Mouse (Mus musculus): Measurements from ENCODE around the gene Lrrc63. TPM values are rescaled to one million over a fixed set of nuclear protein-coding genes. Genes with fewer than 3 reads are reported as not detected.

Lrrc63 gene
- total RNA-seq, 2 experiments from 2014 or later: not detected

DNA sequence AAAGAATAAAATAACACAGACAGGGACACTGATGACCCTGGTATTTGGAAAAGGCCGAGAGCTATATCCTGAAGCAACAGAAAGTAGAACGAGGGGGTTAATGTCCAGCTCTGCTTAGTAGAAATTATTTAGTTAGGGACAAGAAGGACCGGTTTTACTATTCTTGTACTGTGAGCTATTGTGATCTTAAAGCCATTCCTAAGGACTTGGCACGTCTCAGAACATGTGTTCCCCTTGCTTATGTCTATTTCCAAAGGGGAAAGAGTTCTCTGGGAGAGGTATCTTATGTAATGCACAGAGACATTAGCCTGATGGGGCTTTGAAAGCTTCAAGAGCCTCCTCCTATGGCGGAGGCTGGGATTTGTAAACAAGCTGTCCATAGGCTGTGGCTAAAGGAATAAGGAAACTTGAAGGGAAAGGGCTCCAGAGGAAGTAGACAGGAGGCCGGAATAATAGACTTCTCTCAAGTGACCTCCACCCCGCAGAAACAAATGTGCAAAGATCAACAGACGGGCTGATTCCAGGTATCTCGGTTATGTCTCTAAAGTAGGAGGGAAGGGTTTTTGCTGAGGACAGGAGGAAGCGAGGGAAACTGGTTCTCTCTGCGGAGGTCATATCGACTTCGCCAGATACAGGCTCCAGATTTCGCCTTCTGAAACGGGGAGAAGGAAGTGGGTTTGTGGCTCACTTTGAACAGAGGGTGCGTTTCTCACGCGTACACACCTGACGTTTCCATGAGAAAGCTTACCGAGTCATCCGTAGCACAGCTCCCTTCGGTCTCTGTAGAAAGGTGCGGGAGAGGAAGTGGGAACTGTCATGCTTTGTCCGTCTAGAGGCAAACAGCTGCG is 5.7 kb upstream of the Lrrc63 start:
- DNase-seq: no peak

- no peak for DNase-seq
Measured at GRCm38 (mm10) chr14:75131324-75131935, 749 bp upstream of the Lrrc63 start.

GRCm38 (mm10) chr14:75121658-75122057 is 9.0 kb downstream of the Lrrc63 start:
- DNase-seq: no peak

DNA sequence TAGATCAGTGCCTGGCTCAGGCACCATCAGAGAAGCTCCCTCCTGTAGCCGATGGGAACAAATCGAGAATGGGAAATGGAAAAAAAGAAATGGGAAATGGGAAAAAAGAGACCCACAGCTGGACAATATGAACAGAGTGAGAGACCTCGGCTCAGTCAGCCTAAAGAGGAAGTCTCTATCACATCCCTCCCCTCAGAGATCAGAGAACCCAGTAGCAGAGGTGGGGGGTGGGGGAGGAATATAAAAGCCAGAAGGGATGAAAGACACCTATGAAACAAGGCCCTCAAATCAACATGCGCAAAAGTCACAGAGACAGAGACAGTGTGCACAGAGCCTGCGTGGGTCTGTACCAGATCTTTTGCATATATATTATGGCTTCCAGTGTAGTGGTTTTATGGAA is 27.7 kb downstream of the Lrrc63 start:
- no peak for DNase-seq

DNA sequence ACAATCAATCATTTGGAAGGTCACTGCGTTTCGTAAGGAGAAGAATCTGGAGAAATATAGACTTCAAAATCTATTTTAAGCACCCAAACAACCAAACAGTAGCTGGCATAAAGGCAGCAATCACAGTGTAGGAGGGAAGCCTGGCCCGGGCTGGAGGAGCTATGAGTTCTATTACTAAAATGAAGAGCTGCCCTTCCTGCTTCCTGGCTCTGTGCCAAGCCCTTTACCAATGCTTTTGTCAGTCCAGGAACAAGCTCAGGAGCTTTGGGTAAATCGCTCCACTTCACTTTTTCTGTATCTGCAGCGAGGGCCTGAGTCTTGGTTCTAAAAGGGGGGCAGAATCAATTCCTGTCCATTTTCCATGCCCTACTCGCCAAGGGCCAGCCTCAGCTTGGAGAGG is 52.7 kb downstream of the Lrrc63 start:
- no peak for DNase-seq

DNA sequence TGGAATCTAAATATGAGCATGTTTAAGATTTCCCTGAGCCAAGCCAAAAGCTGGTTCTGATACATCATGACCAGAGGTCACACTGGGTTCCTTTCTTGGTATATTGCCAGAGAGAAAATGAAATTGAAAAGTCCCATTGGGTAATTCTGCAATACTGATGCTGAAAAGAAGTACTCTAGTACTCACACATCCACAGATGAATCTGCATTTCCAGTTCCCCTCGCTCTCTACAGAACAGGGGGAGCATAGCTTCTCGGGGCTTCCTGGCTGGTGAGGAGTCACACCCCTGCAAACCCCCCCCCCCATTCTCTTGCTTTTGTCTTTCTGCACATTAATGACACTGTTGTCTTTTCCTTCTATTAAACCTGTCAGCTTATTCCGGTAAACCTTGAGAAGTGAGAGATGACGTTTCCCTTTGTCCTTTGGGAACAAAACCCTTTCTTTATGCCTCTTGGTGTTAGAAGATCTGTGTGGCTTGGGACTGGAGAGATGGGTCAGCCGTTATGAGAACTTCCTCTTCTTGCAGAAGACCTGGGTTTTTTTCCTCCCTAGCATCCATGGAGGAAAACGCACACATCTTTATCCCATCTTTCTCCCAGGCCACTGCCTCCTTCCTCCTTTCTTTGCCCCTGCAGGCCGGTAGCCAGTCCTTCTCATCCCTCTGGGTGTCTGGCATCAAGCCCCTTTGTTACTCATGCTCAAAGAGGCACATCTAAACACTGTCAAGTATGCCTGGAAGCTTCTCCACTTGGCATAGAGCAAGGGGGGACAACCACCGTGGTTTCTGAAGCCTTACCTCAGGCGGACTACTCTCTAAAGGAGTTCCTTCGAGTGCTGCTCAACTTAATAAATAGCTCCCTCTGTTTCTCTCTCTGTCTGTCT is 55.1 kb downstream of the Lrrc63 start:
- DNase-seq: no peak

DNA sequence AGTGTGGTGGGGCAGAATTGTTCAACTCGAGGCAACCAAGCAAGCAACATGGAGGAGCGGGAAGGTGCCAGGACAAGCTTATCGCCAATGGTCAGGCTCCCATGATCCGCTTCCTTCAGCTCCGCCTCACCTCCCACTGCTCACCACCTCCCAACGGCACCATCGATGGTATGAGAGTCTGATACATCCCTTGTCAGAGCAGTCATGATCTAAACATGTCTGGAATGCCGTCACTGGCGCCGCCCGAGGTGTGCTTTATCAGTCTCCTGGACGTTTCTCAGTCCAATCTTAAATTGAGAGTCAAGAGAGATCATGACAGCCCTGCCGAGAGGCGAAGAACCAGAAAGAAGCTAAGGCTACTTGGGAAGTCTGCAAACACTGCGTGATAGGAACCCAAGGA is 59.6 kb downstream of the Lrrc63 start:
- DNase-seq: no peak

DNA sequence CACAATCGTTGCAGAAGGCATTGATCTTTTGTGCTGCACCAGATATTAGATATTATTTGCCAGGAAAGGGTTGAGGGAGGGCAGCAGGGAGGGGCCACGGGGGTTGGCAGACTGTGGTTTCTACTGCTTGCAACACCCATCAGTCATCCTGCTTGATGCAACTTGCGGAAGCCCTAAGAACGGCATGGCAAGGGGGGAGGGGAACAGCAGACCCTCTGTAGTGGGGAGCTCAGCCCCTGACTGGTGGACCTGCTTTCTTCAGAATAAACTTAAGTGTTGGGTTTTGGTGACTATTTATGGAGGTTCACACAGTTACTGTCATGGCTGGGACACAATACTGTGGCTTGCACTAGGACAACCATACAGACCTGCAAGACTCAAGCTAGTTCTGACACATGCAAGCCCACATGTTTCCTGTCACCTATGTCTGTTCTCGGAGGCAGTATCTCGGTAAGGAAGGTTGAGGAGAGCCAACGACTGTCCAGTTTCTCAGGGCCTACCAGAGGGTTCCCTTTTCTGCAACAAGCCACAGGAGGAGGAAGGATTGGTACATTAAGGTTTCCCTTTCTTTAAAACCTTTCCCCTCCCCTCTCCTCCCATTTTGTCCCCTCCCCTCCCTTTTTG is 61.2 kb downstream of the Lrrc63 start:
- DNase-seq: no peak

GRCm38 (mm10) chr14:75068430-75069112 is 62.1 kb downstream of the Lrrc63 start:
- no peak for DNase-seq

GRCm38 (mm10) chr14:75065211-75065610 is 65.5 kb downstream of the Lrrc63 start:
- DNase-seq: no peak

DNA sequence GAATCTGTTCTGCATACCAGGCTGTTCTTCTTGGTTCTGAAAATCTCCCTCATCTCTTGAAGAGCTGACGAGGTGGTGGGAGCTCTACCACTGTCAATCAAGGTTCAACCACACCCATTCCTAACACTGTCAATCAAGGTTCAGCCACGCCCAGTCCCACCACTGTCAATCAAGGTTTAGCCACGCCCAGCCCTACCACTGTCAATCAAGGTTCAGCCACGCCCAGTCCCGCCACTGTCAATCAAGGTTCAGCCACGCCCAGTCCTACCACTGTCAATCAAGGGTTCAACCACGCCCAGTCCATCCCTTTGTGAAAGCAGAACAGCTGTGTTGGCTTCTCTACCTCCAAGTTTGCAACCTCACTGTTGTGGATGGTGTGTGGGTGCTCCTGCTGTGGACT is 66.2 kb downstream of the Lrrc63 start:
- DNase-seq: no peak

GRCm38 (mm10) chr14:75063936-75064335 is 66.7 kb downstream of the Lrrc63 start:
- no peak for DNase-seq

DNA sequence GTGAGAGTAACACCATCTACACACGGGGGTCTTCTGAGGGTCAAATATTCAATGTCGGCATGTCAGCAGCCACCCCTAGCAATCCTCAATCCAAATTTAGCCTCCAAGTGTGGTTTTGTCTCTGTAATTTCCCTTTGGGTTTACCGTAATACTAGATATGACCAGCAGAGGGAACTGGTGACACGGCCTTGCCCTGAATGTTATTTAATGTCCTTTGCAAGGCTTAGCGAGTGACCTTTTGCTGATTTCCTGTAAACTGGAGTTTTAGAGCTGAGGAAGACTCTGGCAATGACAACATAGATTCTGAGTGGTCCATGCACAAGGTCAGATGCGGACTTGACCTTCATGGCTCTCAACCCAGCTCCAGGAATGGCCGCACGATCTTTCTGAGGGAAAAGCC is 70.1 kb downstream of the Lrrc63 start:
- no peak for DNase-seq

- no peak for DNase-seq
Measured at GRCm38 (mm10) chr14:75056861-75057431, 73.7 kb downstream of the Lrrc63 start.

GRCm38 (mm10) chr14:75054455-75055343 is 76.0 kb downstream of the Lrrc63 start:
- DNase-seq: no peak

DNA sequence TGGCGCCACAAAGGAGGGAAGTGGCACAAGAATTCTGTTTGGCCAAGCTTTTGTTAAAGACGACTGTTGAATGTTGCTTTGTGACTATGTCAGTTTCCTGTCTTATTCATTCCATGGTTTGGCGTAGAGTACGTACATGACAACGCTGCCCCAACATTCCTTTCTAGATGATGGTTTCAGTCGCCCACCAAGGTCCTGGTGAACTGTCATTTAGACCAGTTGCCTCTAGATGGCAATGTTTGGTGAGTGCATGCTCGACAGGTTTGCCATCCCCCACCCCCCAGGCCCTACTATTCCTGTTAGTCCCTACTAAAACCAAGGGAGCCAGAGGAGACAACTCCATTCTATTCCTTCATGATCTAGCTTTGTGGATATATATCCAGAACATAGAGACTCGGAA is 78.2 kb downstream of the Lrrc63 start:
- no peak for DNase-seq

GRCm38 (mm10) chr14:75045184-75045583 is 85.5 kb downstream of the Lrrc63 start:
- DNase-seq: no peak

DNA sequence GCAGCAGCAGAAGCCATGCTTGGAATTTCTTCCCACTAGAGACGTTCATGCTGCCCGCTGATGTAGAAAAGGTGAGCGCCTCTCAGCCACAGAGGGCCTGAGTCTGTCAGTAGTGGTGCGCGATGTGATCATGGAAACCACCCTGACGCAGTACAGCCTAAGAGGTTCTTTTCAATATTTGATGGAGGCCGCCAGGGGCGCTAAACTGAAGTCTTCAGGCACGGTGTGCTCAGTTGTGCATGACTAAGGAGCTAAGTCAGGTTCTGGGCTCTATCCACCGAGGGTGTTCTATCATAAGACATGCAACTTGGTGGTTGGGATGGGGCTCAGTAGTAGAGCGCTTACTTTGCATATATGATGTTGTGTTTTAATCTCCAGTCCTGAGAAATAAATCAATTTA is 95.2 kb downstream of the Lrrc63 start:
- no peak for DNase-seq

Measured in gastrocnemius, postnatal 25 days (tissue).